Mouse (Mus musculus): ENCODE measurements around the gene Elp5.
"Not testable (repeated sequence)": the region's sequence is repeated elsewhere in the genome, so short reads cannot be mapped to it uniquely, and the experiment has no call there.

Elp5 gene

GRCm38 (mm10) chr11:69933066-69933465 is 49.3 kb downstream of the Elp5 start:
- DNase-seq (ENCODE audit: low spot score) = no peak

- DNase-seq (ENCODE audit: low spot score) = no peak
These were observed 50.1 kb downstream of the Elp5 start for GRCm38 (mm10) chr11:69932254-69932653.

- DNase-seq (ENCODE audit: low spot score) = no peak
These were observed 50.5 kb downstream of the Elp5 start for GRCm38 (mm10) chr11:69931769-69932168.

GRCm38 (mm10) chr11:69930967-69931537 is 51.3 kb downstream of the Elp5 start:
- DNase-seq (ENCODE audit: low spot score) = no peak

GRCm38 (mm10) chr11:69930176-69930575 is 52.1 kb downstream of the Elp5 start:
- not testable (repeated sequence) for DNase-seq (ENCODE audit: low spot score)

GRCm38 (mm10) chr11:69929712-69930111 is 52.6 kb downstream of the Elp5 start:
- DNase-seq (ENCODE audit: low spot score) = no peak

GRCm38 (mm10) chr11:69927501-69927900 is 54.8 kb downstream of the Elp5 start:
- DNase-seq (ENCODE audit: low spot score) = no peak

- DNase-seq (ENCODE audit: low spot score) = no peak
These were observed 59.5 kb downstream of the Elp5 start for GRCm38 (mm10) chr11:69922796-69923195.

GRCm38 (mm10) chr11:69922012-69922756 is 60.1 kb downstream of the Elp5 start:
- no peak for DNase-seq (ENCODE audit: low spot score)

GRCm38 (mm10) chr11:69921114-69922011 is 61.0 kb downstream of the Elp5 start, which contains the start of gene Eif5a:
Eif5a (minus strand) TSS chr11:69921958.
- DNase-seq (ENCODE audit: low spot score) = peak; percentile 100

GRCm38 (mm10) chr11:69920266-69921031 is 61.9 kb downstream of the Elp5 start:
- peak; percentile 86 for DNase-seq (ENCODE audit: low spot score)

- peak; percentile 85 for DNase-seq (ENCODE audit: low spot score)
These were observed 62.6 kb downstream of the Elp5 start for GRCm38 (mm10) chr11:69919661-69920265.

GRCm38 (mm10) chr11:69919053-69919452 is 63.3 kb downstream of the Elp5 start:
- DNase-seq (ENCODE audit: low spot score) = no peak

Data from testis, postnatal 10 days (tissue).